Mouse (Mus musculus) forebrain, embryonic 11.5 days (tissue): Measurements from ENCODE around the gene Iqcn. TPM values are rescaled to one million over a fixed set of nuclear protein-coding genes. Genes with fewer than 3 reads are reported as not detected.

ENCODE experiments used
- ATAC-seq: fragments of 200-750 bp; cut with Nextera tagmentation; replicated peaks from 2 replicates; pipeline ENCODE4 v1.8.0; 2017; ENCODE audit warnings: moderate TSS enrichment; ENCODE audit not compliant: low FRiP score
- DNase-seq: peaks from one replicate; pipeline ENCODE4 v3.0.0-alpha.2; 2017; ENCODE audit warnings: low spot score
- H3K27ac ChIP-seq: fragments of 300-500 bp; sonication (generic); 2 replicates; pipeline ENCODE4 v1.5.1; 2014; ENCODE audit warnings: low read depth, low read length
- H3K27me3 ChIP-seq: fragments of 300-500 bp; sonication (generic); 2 replicates; pipeline ENCODE4 v1.6.1; 2014; ENCODE audit warnings: mild to moderate bottlenecking, low read length, mixed read lengths; ENCODE audit not compliant: control insufficient read depth, insufficient read depth
- H3K36me3 ChIP-seq: fragments of 300-500 bp; sonication (generic); 2 replicates; pipeline ENCODE4 v1.6.1; 2014; ENCODE audit warnings: mild to moderate bottlenecking, low read length, moderate library complexity, mixed read lengths; ENCODE audit not compliant: control insufficient read depth, insufficient read depth
- H3K4me1 ChIP-seq: fragments of 300-500 bp; sonication (generic); replicated peaks from 2 replicates; pipeline ENCODE4 v1.6.1; 2014; ENCODE audit warnings: low read length, mixed read lengths; ENCODE audit not compliant: control insufficient read depth, insufficient read depth
- H3K4me2 ChIP-seq: fragments of 300-500 bp; sonication (generic); 2 replicates; pipeline ENCODE4 v1.6.1; 2014; ENCODE audit warnings: low read depth, mild to moderate bottlenecking, low read length, moderate library complexity, mixed read lengths; ENCODE audit not compliant: severe bottlenecking
- H3K4me3 ChIP-seq: fragments of 300-500 bp; sonication (generic); 2 replicates; pipeline ENCODE4 v1.5.1; 2014; ENCODE audit warnings: low read depth, low read length
- H3K9ac ChIP-seq: fragments of 300-500 bp; sonication (generic); 2 replicates; pipeline ENCODE4 v1.6.1; 2014; ENCODE audit warnings: low read length
- H3K9me3 ChIP-seq: fragments of 300-500 bp; sonication (generic); 2 replicates; pipeline ENCODE4 v1.6.1; 2016; ENCODE audit warnings: low read length, mixed read lengths; ENCODE audit not compliant: control insufficient read depth
- WGBS: fragments of 180-500 bp; shearing (Covaris S2); extraction: QIAGEN DNeasy Blood & Tissue Kit; methylation state at CpG from one replicate; pipeline ENCODE4 v1.1.7; 2014; 5-methylcytosine and 5-hydroxymethylcytosine counted together
- polyA plus RNA-seq: library from polyadenylated mRNA; unstranded; fragments of >200 nt; fragmentation: Nextera tagmentation; extraction: Ambion mirVana; gene quantifications from 2 replicates; pipeline ENCODE4 v1.2.1, GENCODE M21; 2014

Iqcn gene
- polyA plus RNA-seq, 1 experiment from 2014 or later, result not detected

GRCm38 (mm10) chr8:70724216-70724615, 21.0 kb downstream of the Iqcn start:
- Histone ChIP-seq H3K27ac (no peak overlapping the region), H3K4me3 (no peak overlapping the region), H3K4me2 (no peak overlapping the region), H3K9me3 (no peaks in the 10 kb centered on the region), H3K4me1 (no peaks in the 10 kb centered on the region), H3K9ac (no peak overlapping the region), H3K27me3 (peaks cover 6% of the 10 kb centered on the region), H3K36me3 (no peaks in the 10 kb centered on the region)
- no peak for ATAC-seq
- 78% methylated on average over 12 of the region's 12 CpGs for WGBS
- no peak for DNase-seq

DNA sequence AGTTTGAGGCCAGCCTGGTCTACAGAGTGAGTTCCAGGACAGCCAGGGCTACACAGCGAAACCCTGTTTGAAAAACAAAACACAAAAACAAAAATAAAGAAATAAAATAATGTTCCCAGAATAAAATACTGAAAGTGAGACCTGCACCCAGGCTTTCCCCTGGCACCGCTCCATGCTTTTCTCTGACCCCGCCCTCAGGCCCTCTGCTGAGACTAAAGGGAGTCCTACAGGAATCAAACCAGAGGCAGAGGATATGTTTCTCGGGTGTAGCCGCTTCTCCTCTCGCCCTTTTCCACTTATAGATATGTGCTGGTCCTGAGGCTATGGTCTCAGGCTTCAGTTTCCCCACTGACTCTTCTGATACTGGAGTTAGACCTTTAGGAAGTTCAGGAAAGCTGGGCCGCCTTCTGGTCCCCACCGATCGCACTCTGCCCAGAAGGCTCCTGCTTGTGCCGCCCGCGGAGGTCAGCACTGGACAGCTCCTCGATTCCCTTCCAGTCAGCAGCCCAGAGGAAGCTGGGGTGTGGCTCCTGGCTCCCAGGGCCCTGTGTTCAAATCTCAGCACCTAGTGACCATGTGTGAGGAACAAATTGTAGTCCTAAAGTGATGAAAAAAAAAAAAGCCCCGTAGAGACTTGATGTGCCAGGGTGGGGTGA, 22.7 kb downstream of the Iqcn start:
- Histone ChIP-seq H3K36me3 (no peaks in the 10 kb centered on the region), H3K27me3 (peaks cover 18% of the 10 kb centered on the region), H3K9me3 (no peaks in the 10 kb centered on the region), H3K4me2 (no peak overlapping the region), H3K9ac (no peak overlapping the region), H3K4me1 (no peaks in the 10 kb centered on the region), H3K27ac (no peak overlapping the region), H3K4me3 (no peak overlapping the region)
- DNase-seq (no peak), ATAC-seq (no peak)
- whole genome bisulfite sequencing, result 29% methylated on average over 14 of the region's 14 CpGs

DNA sequence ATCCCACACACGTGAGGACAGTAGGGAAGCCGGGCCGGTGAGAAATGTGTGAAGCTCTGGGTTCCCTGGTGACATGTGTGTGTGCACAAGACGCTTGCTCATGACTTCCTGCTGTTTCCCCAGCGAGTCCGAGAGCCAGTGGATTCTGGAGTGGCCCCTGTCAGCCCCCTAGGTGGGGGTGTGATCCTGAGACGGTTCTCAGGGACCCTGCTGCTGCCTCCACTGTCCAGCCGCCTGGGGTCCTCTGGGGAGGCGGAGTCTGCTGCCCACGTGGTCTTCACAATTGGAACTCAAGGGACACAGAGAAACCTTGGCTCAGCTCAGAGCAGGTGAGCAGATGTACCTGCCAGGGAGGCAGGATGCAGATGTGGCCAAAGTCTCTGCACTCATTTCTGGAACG, 23.5 kb downstream of the Iqcn start:
- no peak overlapping the region for H3K9ac ChIP-seq
- ATAC-seq, result no peak

DNA sequence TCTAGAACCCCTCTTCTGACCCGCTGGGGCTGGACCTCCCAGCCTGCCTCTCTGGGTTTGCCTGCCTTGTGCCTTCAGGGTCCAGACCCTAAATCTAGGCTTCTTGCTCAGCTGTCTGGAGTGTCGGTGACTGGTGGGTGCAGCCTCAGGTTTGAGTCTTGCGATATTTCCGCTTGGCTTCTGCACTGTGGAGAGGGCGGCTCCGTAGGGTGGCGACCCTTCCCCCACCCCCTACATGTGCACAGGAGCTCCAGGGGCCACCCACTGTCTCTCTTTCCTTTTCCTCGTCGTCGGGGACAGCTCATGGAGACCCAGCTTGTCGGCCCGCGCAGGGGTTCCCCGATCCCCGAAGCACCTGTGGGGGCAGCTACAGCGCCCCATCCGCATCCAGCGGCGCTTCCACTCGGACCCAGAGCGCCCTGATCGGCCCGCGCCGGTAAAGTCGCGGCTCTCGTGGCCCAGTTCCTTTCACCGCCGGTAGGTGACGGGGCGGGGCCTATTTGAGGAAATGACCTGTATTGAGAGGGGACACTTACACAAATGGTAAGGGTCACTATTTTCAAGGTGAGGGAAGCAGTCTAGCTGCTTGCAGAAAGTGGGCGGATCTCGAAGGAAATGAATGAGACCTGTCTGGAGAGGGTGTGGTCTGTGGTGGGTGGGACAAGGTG, 26.7 kb downstream of the Iqcn start:
- WGBS, result 3% methylated on average over 34 of the region's 34 CpGs
- H3K36me3 ChIP-seq, result no peaks in the 10 kb centered on the region
- H3K9ac ChIP-seq, result no peak overlapping the region
- H3K4me1 ChIP-seq, result no peaks in the 10 kb centered on the region
- no peaks in the 10 kb centered on the region for H3K9me3 ChIP-seq
- no peak overlapping the region for H3K27ac ChIP-seq
- peak overlapping the region; percentile 17 for H3K4me3 ChIP-seq
- peak overlapping the region; percentile 37; the same call in 1 of the 2 replicates for H3K4me2 ChIP-seq
- peak; percentile 30; the same call in 1 of the 2 replicates for ATAC-seq
- DNase-seq, result peak; percentile 52
- H3K27me3 ChIP-seq, result peaks cover 24% of the 10 kb centered on the region

More for the DNA sequence above, 23.5 kb downstream of the Iqcn start:
- Histone ChIP-seq H3K4me2 (no peak overlapping the region), H3K4me1 (no peaks in the 10 kb centered on the region), H3K36me3 (no peaks in the 10 kb centered on the region), H3K4me3 (no peak overlapping the region), H3K27me3 (peaks cover 21% of the 10 kb centered on the region), H3K27ac (no peak overlapping the region), H3K9me3 (no peaks in the 10 kb centered on the region)
- DNase-seq, result no peak
- 46% methylated on average over 11 of the region's 11 CpGs for WGBS

GRCm38 (mm10) chr8:70730956-70731355, 27.7 kb downstream of the Iqcn start:
- Histone ChIP-seq H3K4me2 (no peak overlapping the region), H3K4me3 (no peak overlapping the region), H3K9me3 (no peaks in the 10 kb centered on the region), H3K4me1 (no peaks in the 10 kb centered on the region), H3K27me3 (peaks cover 24% of the 10 kb centered on the region), H3K27ac (no peak overlapping the region), H3K9ac (no peak overlapping the region), H3K36me3 (no peaks in the 10 kb centered on the region)
- ATAC-seq (no peak), DNase-seq (peak; percentile 41)
- WGBS, result 80% methylated on average over 4 of the region's 4 CpGs

GRCm38 (mm10) chr8:70737705-70738104, 34.4 kb downstream of the Iqcn start:
- Histone ChIP-seq H3K4me1 (no peaks in the 10 kb centered on the region), H3K27me3 (peaks cover 8% of the 10 kb centered on the region), H3K4me2 (no peak overlapping the region), H3K36me3 (no peaks in the 10 kb centered on the region), H3K9me3 (no peaks in the 10 kb centered on the region), H3K27ac (no peak overlapping the region), H3K9ac (no peak overlapping the region), H3K4me3 (no peak overlapping the region)
- no peak for ATAC-seq
- WGBS, result 67% methylated on average over 5 of the region's 5 CpGs
- peak; percentile 23 for DNase-seq

DNA sequence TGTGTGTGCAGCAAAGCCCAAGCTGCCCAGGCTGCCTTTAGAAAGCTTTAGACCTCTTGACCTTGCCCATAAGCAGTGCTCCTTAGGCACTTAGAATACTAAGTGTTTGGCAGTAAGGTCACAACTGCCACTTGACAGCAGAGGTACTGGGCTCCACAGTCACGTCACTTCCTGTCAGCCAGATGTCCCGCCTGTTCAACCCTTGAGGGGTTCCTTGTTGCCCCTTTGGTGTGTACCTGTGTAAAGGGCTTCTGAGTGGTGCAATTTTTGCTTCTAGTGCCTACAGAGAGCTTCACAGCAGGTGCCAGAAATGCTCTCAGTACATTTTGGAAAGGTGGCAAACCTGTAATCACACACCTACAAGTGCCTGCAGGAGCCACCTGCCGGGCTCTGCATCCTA, 35.0 kb downstream of the Iqcn start:
- Histone ChIP-seq H3K9me3 (no peaks in the 10 kb centered on the region), H3K27ac (no peak overlapping the region), H3K4me2 (no peak overlapping the region), H3K36me3 (no peaks in the 10 kb centered on the region), H3K9ac (no peak overlapping the region), H3K4me3 (no peak overlapping the region), H3K27me3 (peaks cover 13% of the 10 kb centered on the region), H3K4me1 (no peaks in the 10 kb centered on the region; the same call in 1 of the 2 replicates)
- peak; percentile 29 for DNase-seq
- no peak for ATAC-seq
- 78% methylated on average over 3 of the region's 3 CpGs for WGBS

DNA sequence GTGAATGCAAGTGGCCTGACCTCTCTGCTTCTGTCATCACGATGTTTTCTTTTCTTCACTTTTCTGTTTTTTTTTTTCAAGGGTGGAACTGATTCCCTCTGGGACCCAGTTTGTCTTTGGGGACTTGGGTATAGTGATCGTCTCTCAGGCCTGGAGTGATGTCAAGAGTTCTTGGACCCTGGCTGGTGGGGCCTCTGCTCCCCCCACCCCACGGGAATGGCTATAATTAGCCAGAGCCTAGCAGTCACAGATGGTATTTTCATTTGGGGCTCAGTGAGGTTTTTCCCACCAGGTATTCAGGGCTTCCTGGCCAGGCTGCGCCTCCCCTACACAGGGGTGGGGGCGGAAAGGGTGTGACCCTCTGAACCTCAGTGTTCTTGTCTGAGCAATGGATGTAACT, 38.4 kb downstream of the Iqcn start:
- Histone ChIP-seq H3K4me1 (peaks cover 3% of the 10 kb centered on the region; the same call in 1 of the 2 replicates), H3K4me2 (no peak overlapping the region), H3K4me3 (no peak overlapping the region), H3K9me3 (no peaks in the 10 kb centered on the region), H3K36me3 (no peaks in the 10 kb centered on the region), H3K27me3 (peaks cover 38% of the 10 kb centered on the region), H3K27ac (no peak overlapping the region), H3K9ac (no peak overlapping the region)
- DNase-seq, result peak; percentile 32
- WGBS, result 67% methylated on average over 5 of the region's 5 CpGs
- ATAC-seq, result no peak

DNA sequence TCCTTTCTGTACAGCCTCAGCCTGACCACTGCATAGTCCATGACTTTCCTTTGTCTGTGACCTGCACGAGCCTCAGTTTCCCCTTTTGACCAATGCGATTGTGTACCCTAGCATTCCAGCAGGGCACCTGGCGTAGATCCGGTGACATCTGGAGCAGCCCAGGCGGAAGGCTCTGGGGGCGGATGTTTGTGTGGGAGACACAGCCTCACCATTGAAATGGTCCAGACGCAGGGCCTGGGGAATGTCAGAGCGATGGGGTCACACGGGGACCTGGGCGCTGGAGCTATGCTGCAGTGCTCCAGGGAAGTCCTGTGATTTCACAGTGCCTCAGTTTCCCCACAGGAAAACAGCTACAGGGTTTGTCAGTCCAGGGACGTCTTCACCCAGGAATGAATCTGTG, 38.9 kb downstream of the Iqcn start:
- 75% methylated on average over 11 of the region's 11 CpGs for WGBS
- H3K9ac ChIP-seq, result no peak overlapping the region
- no peak overlapping the region for H3K27ac ChIP-seq
- no peak overlapping the region for H3K4me2 ChIP-seq
- no peaks in the 10 kb centered on the region for H3K36me3 ChIP-seq
- H3K4me1 ChIP-seq, result peaks cover 3% of the 10 kb centered on the region; the same call in 1 of the 2 replicates
- ATAC-seq (no peak), DNase-seq (peak; percentile 42)
- H3K4me3 ChIP-seq, result no peak overlapping the region
- H3K27me3 ChIP-seq, result peaks cover 42% of the 10 kb centered on the region
- no peaks in the 10 kb centered on the region for H3K9me3 ChIP-seq
